Mouse (Mus musculus): ENCODE data around the gene Lrmda. TPM values are rescaled to one million over a fixed set of nuclear protein-coding genes. Genes with fewer than 3 reads are reported as not detected.

Lrmda gene
- total and polyA plus RNA-seq, 2 experiments from 2014 or later, result 0.18 TPM; not detected in 1

DNA sequence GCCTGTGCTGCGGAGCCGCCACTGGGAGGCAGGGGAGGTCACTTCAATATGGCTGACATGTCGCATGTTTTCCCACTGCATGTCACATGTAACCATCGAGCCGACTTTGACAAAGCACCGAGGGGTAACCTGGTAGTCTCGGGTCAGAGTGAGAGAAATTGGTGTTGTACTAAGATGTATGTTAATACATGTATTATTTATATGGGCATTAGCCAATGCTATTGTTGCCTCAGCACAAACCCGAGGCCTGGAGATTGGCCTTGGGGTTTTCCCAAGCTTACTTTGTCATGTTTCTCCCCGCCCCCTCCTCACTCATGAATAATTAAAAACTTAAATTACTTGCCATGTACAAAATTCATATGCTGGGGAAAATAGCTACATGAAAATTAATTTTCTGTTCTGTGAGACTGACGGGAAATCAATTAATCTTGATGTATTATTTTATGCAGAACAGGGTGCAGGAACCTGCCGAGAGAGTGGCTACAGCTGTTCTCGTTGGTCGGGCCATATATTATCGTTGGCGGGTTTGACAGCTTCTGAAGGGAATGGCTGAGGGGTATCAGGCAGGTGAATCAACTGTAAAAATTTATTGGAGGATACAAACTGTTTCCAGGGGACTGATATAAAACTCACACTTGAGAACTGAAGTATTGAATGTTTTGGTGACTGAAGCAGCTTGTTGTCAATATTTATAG is 265.5 kb downstream of the Lrmda start:
- ATAC-seq, result no peak
- no peak overlapping the region for H3K9ac ChIP-seq

DNA sequence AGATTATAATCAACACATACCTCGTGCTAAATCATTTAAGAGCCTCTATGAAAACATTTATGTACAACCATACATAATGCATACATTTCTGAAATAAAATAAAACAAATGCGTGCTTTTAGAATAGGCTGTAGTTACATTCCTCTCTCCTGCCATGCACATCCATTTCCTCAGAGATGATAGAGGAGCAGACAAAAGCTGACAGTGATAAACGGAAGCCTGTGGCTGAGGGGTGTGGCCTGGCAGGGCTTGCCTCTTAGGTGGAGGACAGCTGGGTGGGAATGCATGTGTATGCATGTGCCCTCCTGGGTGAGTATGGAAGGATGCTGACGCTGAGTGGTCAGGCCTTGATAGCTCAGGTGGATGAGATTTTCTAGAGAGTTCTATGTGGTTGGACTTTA is 266.3 kb downstream of the Lrmda start:
- DNase-seq (no peak), ATAC-seq (no peak)
- Histone ChIP-seq H3K4me3 (ENCODE audit: low read depth, low read length) (no peak overlapping the region), H3K27ac (ENCODE audit: low read depth, low read length) (no peak overlapping the region), H3K4me1 (ENCODE audit: insufficient read depth) (no peaks in the 10 kb centered on the region), H3K9ac (no peak overlapping the region), H3K9me3 (ENCODE audit: low read length) (no peaks in the 10 kb centered on the region), H3K4me2 (ENCODE audit: low read depth) (no peak overlapping the region), H3K27me3 (ENCODE audit: insufficient read depth, low read length) (peaks cover 4% of the 10 kb centered on the region), H3K36me3 (ENCODE audit: insufficient read depth) (no peaks in the 10 kb centered on the region)
- WGBS, result 72% methylated on average over 4 of the region's 4 CpGs
- no peak for TF ChIP-seq CTCF (IDR thresholded peaks at IDR 0.05; ENCODE audit: low read depth)

More for the DNA sequence above, 265.5 kb downstream of the Lrmda start:
- DNase-seq, result no peak
- H3K27ac ChIP-seq (ENCODE audit: low read depth, low read length), result no peak overlapping the region
- WGBS, result 80% methylated on average over 15 of the region's 15 CpGs
- no peak for TF ChIP-seq CTCF (IDR thresholded peaks at IDR 0.05; ENCODE audit: low read depth)
- no peaks in the 10 kb centered on the region for H3K4me1 ChIP-seq (ENCODE audit: insufficient read depth)
- H3K4me3 ChIP-seq (ENCODE audit: low read depth, low read length), result no peak overlapping the region
- H3K9me3 ChIP-seq (ENCODE audit: low read length), result no peaks in the 10 kb centered on the region
- no peak overlapping the region for H3K4me2 ChIP-seq (ENCODE audit: low read depth)
- no peaks in the 10 kb centered on the region for H3K36me3 ChIP-seq (ENCODE audit: insufficient read depth)
- peaks cover 4% of the 10 kb centered on the region for H3K27me3 ChIP-seq (ENCODE audit: insufficient read depth, low read length)

DNA sequence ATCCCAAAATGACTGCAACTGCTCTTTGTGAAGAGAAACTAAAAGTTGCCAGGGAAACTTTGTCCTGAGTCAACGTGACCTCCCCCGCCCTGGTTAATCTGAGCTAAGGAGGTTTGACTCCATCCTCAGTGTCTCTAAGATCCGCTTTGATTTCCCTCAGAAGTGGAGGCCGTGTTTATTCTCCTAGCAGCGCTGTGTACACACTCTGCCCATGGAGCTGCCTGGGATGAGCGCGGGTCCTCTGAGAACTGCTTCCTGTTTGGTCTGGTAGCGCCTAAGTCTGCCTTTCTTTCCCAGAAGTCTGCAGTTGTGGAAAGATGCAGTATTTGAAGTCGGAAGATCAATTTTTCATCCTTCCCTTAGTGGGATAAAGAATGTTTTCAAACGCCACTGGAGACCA is 268.7 kb downstream of the Lrmda start:
- Histone ChIP-seq H3K4me3 (ENCODE audit: low read depth, low read length) (no peak overlapping the region), H3K9me3 (ENCODE audit: low read length) (no peaks in the 10 kb centered on the region), H3K36me3 (ENCODE audit: insufficient read depth) (no peaks in the 10 kb centered on the region), H3K4me2 (ENCODE audit: low read depth) (no peak overlapping the region), H3K27ac (ENCODE audit: low read depth, low read length) (no peak overlapping the region), H3K4me1 (ENCODE audit: insufficient read depth) (no peaks in the 10 kb centered on the region), H3K27me3 (ENCODE audit: insufficient read depth, low read length) (no peaks in the 10 kb centered on the region; the same call in 1 of the 2 replicates), H3K9ac (no peak overlapping the region)
- TF ChIP-seq CTCF (IDR thresholded peaks at IDR 0.05; ENCODE audit: low read depth), result no peak
- ATAC-seq (no peak), DNase-seq (no peak)
- WGBS, result 66% methylated on average over 10 of the region's 10 CpGs

DNA sequence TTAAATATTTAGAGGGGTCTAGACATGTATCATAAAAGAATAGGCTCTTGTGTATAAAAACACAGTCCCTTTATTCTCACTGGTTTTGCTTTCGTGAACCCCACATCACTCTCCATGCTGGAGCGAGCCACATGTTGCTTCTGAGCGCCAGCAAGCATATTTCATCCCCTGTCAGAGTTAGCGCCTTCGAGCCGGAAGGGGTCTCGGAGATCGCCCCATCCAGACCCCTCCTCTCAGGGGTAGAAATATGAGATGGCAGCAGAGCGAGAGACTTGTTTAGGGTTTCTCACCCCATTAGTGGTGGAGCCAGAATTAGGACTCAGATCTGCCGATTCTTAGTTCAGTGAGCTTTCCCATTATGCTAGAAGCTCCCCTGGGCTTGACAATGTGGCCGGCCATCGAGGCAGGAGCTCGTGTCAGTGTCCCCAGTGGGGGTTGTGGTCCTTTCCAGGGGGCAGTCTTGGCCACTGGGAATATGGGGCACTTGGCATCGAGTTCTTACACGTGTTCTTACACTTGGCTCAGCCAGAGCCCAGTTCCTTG is 269.9 kb downstream of the Lrmda start:
- DNase-seq (no peak), ATAC-seq (no peak)
- Histone ChIP-seq H3K4me3 (ENCODE audit: low read depth, low read length) (no peak overlapping the region), H3K36me3 (ENCODE audit: insufficient read depth) (no peaks in the 10 kb centered on the region), H3K27me3 (ENCODE audit: insufficient read depth, low read length) (no peaks in the 10 kb centered on the region; the same call in 1 of the 2 replicates), H3K4me1 (ENCODE audit: insufficient read depth) (no peaks in the 10 kb centered on the region), H3K9ac (no peak overlapping the region), H3K4me2 (ENCODE audit: low read depth) (no peak overlapping the region), H3K9me3 (ENCODE audit: low read length) (no peaks in the 10 kb centered on the region), H3K27ac (ENCODE audit: low read depth, low read length) (no peak overlapping the region)
- WGBS, result 79% methylated on average over 15 of the region's 15 CpGs
- TF ChIP-seq CTCF (IDR thresholded peaks at IDR 0.05; ENCODE audit: low read depth), result no peak

DNA sequence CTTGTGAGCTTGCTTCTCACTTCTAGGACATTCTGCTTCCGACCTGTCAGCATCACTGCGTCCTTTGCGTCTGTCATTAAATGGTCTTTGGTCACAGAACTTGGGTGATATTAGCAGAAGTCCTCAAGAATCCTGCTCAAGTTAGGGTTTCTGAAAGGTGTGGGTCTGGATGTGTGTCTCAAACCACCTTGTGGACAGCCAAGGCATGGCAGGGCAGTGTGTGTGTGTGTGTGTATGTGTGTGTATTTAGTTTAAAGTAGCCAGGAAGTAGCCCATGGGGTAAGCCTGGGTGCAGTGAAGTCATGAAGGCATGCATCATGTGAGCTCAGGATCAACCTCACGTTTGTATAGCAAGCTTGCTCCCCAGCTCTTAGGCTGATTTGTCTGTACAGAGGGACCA is 274.9 kb downstream of the Lrmda start:
- DNase-seq (no peak), ATAC-seq (no peak)
- H3K36me3 ChIP-seq (ENCODE audit: insufficient read depth), result no peaks in the 10 kb centered on the region
- no peaks in the 10 kb centered on the region for H3K4me1 ChIP-seq (ENCODE audit: insufficient read depth)
- H3K4me2 ChIP-seq (ENCODE audit: low read depth), result no peak overlapping the region
- H3K9me3 ChIP-seq (ENCODE audit: low read length), result no peaks in the 10 kb centered on the region
- WGBS, result 88% methylated on average over 4 of the region's 4 CpGs
- no peak for TF ChIP-seq CTCF (IDR thresholded peaks at IDR 0.05; ENCODE audit: low read depth)
- no peaks in the 10 kb centered on the region for H3K27me3 ChIP-seq (ENCODE audit: insufficient read depth, low read length)
- H3K27ac ChIP-seq (ENCODE audit: low read depth, low read length), result no peak overlapping the region
- no peak overlapping the region for H3K9ac ChIP-seq
- H3K4me3 ChIP-seq (ENCODE audit: low read depth, low read length), result no peak overlapping the region

DNA sequence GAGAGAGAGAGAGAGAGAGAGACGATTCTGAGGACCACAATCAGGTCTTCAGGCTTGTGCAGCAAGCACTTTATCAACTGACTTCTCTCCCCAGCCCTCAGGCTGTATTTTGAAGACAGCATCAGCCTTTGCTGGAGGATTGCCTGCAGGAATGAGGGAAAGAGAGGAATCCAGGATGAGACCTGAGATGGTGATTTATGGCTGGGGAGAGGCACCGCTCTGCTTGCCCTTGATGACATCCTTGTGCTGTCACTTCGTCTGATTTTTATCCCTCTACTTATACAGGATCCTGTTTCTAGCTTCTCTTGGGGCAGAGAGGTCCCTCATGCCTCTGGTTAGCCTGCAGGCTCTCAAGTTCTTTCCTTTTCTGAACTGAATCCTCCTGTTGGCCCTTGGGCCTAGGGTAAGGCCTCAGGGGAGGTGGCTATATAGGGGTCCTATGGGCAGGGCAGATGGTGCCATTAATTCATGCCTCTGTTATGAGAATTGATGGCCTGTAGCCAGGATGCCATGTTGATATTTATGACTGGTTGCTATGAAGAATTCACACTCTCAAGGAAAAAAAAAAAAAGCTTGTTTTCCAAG is 277.2 kb downstream of the Lrmda start:
- DNase-seq (no peak), ATAC-seq (no peak)
- WGBS, result 72% methylated on average over 3 of the region's 3 CpGs
- no peaks in the 10 kb centered on the region for H3K9me3 ChIP-seq (ENCODE audit: low read length)
- H3K4me1 ChIP-seq (ENCODE audit: insufficient read depth), result no peaks in the 10 kb centered on the region
- H3K4me3 ChIP-seq (ENCODE audit: low read depth, low read length), result no peak overlapping the region
- no peak overlapping the region for H3K4me2 ChIP-seq (ENCODE audit: low read depth)
- H3K9ac ChIP-seq, result no peak overlapping the region
- no peak overlapping the region for H3K27ac ChIP-seq (ENCODE audit: low read depth, low read length)
- no peaks in the 10 kb centered on the region for H3K27me3 ChIP-seq (ENCODE audit: insufficient read depth, low read length)
- H3K36me3 ChIP-seq (ENCODE audit: insufficient read depth), result no peaks in the 10 kb centered on the region
- no peak for TF ChIP-seq CTCF (IDR thresholded peaks at IDR 0.05; ENCODE audit: low read depth)

DNA sequence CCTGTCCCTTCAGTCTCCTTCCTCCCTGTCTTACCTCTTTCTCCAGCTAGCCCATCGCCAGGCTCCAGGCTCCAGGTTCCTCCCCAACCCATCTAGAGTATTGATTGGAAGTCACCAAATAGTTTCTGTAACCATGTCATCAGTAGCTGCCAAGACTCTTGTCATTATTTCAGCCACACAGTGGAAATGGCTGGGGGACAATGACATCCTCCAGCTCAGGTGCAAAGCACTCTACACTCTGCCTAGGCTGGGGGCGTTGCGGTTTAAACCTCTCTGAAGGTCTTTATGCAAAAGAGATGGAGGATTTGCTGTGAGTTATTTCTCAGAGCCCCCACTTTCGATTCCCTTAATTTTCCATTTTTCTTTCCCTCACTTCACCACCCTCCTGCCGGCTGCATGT is 287.2 kb downstream of the Lrmda start:
- Histone ChIP-seq H3K4me1 (ENCODE audit: insufficient read depth) (no peaks in the 10 kb centered on the region), H3K27ac (ENCODE audit: low read depth, low read length) (no peak overlapping the region), H3K4me3 (ENCODE audit: low read depth, low read length) (no peak overlapping the region), H3K4me2 (ENCODE audit: low read depth) (no peak overlapping the region), H3K27me3 (ENCODE audit: insufficient read depth, low read length) (no peaks in the 10 kb centered on the region), H3K36me3 (ENCODE audit: insufficient read depth) (no peaks in the 10 kb centered on the region), H3K9ac (no peak overlapping the region), H3K9me3 (ENCODE audit: low read length) (no peaks in the 10 kb centered on the region)
- 68% methylated on average over 5 of the region's 5 CpGs for WGBS
- no peak for DNase-seq
- no peak for TF ChIP-seq CTCF (IDR thresholded peaks at IDR 0.05; ENCODE audit: low read depth)
- ATAC-seq, result no peak
